Mouse (Mus musculus) E14TG2a.4 (cell line): ENCODE measurements at regions not wholly inside any gene's neighbourhood (a gene's known extent, or its start where the extent isn't known, plus 50 kb on each side); places are given as distances from the start of the nearest gene placed in this dataset.

ENCODE experiments used
- CTCF ChIP-seq: conservative IDR thresholded peaks from 2 replicates; pipeline ENCODE4 v1.5.1; 2014; ENCODE audit warnings: low read length
- POU5F1 ChIP-seq: IDR thresholded peaks from 2 replicates; pipeline ENCODE4 v1.6.1; 2014; ENCODE audit warnings: low read length, borderline replicate concordance

DNA sequence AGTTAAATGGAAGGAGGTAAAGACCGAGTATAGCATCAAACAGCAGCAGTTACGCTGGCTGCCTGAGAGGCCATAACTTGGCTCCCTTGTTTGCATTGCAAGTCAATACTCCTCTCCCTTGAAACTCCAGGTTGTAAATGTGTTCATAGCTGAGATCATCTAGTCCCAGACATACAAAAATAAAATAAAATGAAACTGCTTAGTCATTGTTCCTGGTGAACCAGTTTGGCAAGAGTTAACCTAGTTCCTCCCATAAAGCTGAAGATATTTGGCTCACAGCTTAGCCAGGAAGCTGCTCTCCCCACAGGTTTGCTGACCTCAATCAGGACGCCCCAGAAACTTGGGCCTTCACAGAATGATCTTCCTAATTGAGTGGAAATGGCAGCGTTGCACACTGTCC lies 97.9 kb upstream of the Tmc1 start:
- no peak for TF ChIP-seq CTCF
- no peak for TF ChIP-seq POU5F1
